Mouse (Mus musculus) CD8-positive naive resting alpha-beta T cell, adult 2 months (primary cell): ENCODE results near the gene Ccr8.

Experiments
- DNase-seq, 2 experiments: peaks; one replicate each; pipeline ENCODE4 v3.0.0; 2022; ENCODE audit warnings: low read depth in 2 of 2, low spot score in 2 of 2

The Ccr8 gene

GRCm38 (mm10) chr9:120091696-120092238, at the start of gene Ccr8:
Gene Ccr8 (plus strand): TSS chr9:120092114.
- DNase-seq: no peak

DNA sequence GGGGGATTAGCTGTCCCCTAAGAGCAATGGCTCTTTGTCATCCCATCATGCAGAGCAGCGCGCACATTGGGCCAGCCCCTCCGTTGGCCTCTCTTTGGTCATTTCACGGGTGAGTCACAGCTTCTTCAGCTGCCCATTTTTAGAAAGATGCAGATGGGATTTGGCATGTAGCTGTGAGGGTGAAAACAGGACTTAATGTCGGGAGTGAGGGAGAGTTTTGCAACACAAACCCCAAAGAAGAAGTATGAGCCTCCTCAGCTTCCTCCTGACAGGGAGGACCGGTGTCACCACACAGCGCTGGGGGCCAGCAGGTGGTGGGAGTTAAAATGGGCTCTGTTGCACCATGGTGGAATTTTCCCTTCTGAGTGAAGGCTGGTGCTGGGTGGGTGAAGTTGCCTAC, 48.8 kb upstream of the Ccr8 start:
- no peak for DNase-seq

GRCm38 (mm10) chr9:120048495-120048894, 43.4 kb upstream of the Ccr8 start:
- no peak for DNase-seq

GRCm38 (mm10) chr9:120049407-120049806, 42.5 kb upstream of the Ccr8 start:
- DNase-seq: no peak

DNA sequence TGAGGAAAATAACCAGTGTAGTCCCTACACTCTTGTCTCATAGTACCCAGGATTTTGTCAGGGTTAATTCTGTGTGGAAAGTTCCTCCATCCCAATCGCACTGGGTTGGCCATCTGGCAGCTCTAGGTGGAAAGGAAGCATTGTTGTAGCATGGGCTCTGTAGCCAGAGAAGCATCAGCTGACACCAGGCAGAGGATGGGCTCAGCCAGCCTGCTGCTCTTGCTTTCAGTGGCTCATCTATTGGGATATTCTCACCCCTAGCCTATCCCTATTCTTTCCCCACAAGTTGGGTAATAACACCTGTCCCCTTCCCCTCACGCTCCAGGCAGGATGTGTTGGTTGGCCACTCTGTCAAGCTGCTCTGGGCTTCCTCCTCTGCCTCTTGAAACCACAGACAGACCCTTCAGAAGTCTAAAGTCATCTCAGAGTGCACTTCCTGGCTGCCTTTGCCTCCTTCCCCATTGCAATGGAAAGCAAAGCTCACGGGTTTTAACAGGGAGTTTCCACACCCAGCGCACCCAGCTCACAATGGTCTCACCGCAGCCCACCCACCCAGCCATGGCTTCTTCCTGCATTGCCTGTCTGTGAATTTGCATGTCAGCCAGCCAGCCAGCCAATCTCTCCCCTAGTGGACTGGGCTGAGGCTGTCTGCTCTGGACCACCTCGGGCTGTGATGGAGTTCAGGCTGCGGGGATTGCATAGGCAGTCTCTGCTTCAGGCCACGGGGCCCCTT, 37.2 kb upstream of the Ccr8 start:
- peak; percentile 36 to 52 for DNase-seq

GRCm38 (mm10) chr9:120056201-120056600, 35.7 kb upstream of the Ccr8 start:
- no peak for DNase-seq

- no peak for DNase-seq
Measured at GRCm38 (mm10) chr9:120058730-120059129, 33.2 kb upstream of the Ccr8 start.

GRCm38 (mm10) chr9:120064317-120064716, 27.6 kb upstream of the Ccr8 start:
- DNase-seq: no peak

GRCm38 (mm10) chr9:120067609-120068008, 24.3 kb upstream of the Ccr8 start:
- DNase-seq: no peak

- DNase-seq: no peak
Measured at GRCm38 (mm10) chr9:120068047-120068446, 23.9 kb upstream of the Ccr8 start.

DNA sequence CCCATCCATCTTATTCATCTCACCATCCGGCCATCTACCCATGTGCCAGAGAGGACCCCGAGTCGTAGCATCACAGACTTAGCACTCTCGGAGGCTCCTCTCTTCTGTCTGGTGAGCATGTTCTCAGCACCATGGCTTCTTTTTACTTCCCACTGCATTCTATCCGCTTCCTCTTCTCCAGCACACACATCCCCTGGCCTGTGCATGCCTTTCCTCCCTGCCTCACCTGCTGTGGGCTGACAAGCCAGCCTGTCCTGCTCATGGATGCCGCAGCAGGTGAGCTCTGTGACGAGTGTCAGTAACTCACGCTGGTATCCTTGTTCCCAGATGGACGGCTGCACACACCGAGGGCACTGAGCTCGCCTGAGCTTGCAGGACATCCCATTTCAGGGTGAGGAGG, 22.1 kb upstream of the Ccr8 start, which contains the start of gene Cx3cr1:
Gene Cx3cr1, minus strand, starts transcription at position 101 of the 400 bp plus-strand sequence.
- DNase-seq: no peak

DNA sequence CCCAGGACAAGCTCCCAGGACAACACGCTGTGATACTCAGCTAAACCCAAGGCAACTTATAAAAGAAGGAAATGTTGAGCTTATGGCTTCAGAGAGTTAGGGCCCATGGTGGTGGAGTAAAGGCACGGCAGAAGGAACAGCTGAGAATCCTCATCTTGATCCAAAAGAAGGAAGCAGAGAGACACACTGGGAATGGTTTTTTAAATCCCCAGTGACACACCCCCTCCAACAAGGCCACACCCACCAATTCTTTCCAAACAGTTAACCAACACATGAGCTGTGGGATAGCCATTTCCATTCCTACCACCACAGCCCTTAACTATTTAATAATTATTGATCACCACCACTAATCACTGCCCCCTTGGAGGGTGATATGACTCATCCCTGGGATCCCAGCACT, 20.7 kb upstream of the Ccr8 start:
- no peak for DNase-seq

GRCm38 (mm10) chr9:120073169-120073568, 18.7 kb upstream of the Ccr8 start:
- peak; percentile 57 to 67 for DNase-seq

DNA sequence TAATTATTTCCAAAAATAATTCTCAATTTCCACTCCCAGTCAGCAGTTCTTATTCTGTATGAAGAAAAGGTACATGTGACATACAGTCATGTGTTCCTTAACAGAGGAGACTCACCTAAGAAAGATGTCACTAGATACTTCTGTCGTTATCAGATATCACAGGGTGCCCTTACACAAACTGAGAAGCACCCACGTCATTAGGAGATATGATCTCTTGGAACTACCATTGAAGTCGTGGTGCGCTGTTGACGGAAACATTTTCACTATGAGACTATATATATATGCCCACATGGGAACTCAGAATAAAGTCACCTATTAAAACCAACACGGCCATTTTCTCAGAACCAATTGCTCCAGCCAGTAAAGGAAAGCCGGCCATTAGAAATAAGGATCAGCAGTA, 17.4 kb upstream of the Ccr8 start:
- DNase-seq: no peak

- DNase-seq: no peak
Measured at GRCm38 (mm10) chr9:120078241-120078640, 13.7 kb upstream of the Ccr8 start.

DNA sequence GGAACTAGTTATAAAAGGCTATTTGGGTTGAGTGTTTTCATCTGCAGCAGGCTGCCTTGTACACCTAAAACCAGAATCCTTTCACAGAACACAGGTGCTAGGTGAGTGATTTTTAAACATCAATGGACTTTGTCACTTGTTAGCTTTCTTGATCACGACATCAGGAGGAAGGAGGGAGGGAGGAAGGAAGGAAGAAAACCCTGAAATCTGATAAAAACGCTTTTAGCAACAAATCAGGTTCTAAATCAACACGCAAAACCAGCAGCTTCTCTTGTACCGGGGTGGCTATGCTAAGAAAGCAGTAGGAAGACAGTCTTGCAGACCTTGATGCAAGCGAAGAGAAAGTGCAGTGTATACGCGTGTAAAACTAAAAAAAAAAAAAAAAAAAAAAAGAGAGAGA, 12.0 kb upstream of the Ccr8 start:
- no peak for DNase-seq

GRCm38 (mm10) chr9:120080546-120081108, 11.3 kb upstream of the Ccr8 start:
- no peak for DNase-seq

GRCm38 (mm10) chr9:120081247-120081646, 10.7 kb upstream of the Ccr8 start:
- DNase-seq: no peak

- no peak for DNase-seq
Measured at GRCm38 (mm10) chr9:120081967-120082366, 9.9 kb upstream of the Ccr8 start.

DNA sequence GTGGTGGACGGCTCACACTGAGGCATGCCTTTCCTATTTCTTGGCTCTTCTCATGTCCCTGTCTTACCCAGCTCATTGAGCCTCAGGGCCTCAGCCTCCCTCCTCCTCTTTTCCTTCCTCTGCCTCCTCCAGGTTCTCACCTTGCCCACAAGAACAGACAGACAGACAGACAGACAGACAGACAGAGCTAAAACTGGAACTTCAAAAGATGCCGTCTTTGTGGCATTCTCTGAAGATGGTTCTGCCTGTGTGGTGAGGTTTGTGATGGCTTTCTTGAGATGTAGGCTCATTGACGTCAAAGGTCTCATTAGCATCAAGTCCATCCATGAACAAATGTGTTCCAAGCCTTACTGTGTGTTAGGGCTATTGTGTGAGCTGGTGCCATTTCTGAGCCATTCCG, 9.2 kb upstream of the Ccr8 start:
- peak; percentile 32 to 49 for DNase-seq

- no peak for DNase-seq
Measured at GRCm38 (mm10) chr9:120083158-120083894, 8.6 kb upstream of the Ccr8 start.

- no peak for DNase-seq
Measured at GRCm38 (mm10) chr9:120084406-120084805, 7.5 kb upstream of the Ccr8 start.
